Mouse (Mus musculus): ENCODE measurements around the gene Spef1. TPM values are rescaled to one million over a fixed set of nuclear protein-coding genes. Genes with fewer than 3 reads are reported as not detected.

Gene Spef1
- polyA plus RNA-seq, 1 experiment from 2014 or later, result 3.3 TPM

DNA sequence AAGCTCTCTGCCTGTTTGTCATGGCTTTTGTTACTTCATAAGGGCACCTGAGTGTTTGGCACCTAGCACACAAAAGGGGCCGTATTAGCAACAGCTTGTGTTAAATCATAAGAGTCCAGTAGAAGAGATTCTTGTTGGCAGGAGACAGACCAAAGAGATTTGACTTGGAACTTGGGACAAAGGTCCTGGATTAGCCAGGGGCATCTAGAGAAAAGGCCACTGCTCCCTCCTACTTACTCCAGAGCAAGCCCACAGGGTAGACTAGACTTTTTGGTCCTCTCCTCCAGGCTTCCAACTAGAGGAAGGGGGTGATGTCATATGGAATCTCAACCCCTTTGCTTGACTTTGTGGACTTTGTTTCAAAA, 11.2 kb downstream of the Spef1 start:
- peaks cover 58% of the 10 kb centered on the region for H3K4me1 ChIP-seq (ENCODE audit: insufficient read depth, low read length)
- ATAC-seq (ENCODE audit: low FRiP score, low TSS enrichment), result no peak
- H3K27ac ChIP-seq (ENCODE audit: low read length), result peak overlapping the region; percentile 78

DNA sequence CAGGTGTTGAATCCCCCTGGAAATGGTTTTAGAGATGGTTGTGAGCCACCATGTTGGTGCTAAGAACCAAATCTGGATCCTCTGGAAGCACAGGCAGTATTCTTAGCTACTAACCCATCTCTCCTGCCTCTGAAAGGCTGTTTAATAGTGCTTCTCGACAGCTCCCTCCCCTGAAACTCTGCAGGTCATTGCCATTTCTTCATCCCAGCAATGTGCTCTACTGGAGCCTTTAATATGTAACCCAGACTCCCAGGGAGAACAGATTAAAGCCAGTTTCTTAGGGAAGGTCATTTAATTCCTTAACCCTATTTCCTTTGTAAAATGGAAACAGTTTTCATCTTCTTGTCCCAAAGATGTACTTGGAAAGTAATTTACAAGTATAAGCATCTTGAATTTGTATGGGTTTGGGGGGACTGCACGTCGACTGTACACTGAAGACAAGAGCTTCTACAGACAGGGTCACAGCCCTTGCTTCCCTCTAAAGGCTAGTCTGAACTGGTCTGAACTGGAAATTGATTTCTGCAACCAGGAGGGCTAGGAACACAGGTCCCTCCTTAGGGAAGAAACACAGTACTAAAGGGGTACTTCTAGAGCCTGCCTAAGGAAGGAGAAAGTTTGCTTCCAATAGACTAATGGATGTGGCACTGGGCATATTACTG, 11.7 kb downstream of the Spef1 start:
- peaks cover 58% of the 10 kb centered on the region for H3K4me1 ChIP-seq (ENCODE audit: insufficient read depth, low read length)
- 0 out of 2 replicates have a peak, but pooled peaks cover 14% of the 10 kb centered on the region for H3K36me3 ChIP-seq (ENCODE audit: insufficient read depth, low read length)
- H3K4me2 ChIP-seq (replicated peaks; ENCODE audit: low read depth, low read length), result no peak overlapping the region
- H3K27me3 ChIP-seq (ENCODE audit: insufficient read depth, low read length), result peaks cover 25% of the 10 kb centered on the region
- H3K27ac ChIP-seq (ENCODE audit: low read length), result peak overlapping the region; percentile 78
- H3K9me3 ChIP-seq (ENCODE audit: low read length), result no peaks in the 10 kb centered on the region
- 68% methylated on average over 3 of the region's 3 CpGs for WGBS
- no peak for ATAC-seq (ENCODE audit: low FRiP score, low TSS enrichment)
- H3K4me3 ChIP-seq (ENCODE audit: low read length), result no peak overlapping the region
- no peak overlapping the region for H3K9ac ChIP-seq (replicated peaks; ENCODE audit: low read length)

More for the DNA sequence above, 11.2 kb downstream of the Spef1 start:
- 83% methylated on average over 1 of the region's 1 CpGs for WGBS
- H3K27me3 ChIP-seq (ENCODE audit: insufficient read depth, low read length), result peaks cover 20% of the 10 kb centered on the region
- no peak overlapping the region for H3K4me3 ChIP-seq (ENCODE audit: low read length)
- no peaks in the 10 kb centered on the region for H3K9me3 ChIP-seq (ENCODE audit: low read length)
- H3K4me2 ChIP-seq (replicated peaks; ENCODE audit: low read depth, low read length), result peak overlapping the region; percentile 95
- 0 out of 2 replicates have a peak, but pooled peaks cover 14% of the 10 kb centered on the region for H3K36me3 ChIP-seq (ENCODE audit: insufficient read depth, low read length)
- 0 out of 2 replicates have a peak overlapping the region, but pooled peaks have one; percentile 25 for H3K9ac ChIP-seq (replicated peaks; ENCODE audit: low read length)

DNA sequence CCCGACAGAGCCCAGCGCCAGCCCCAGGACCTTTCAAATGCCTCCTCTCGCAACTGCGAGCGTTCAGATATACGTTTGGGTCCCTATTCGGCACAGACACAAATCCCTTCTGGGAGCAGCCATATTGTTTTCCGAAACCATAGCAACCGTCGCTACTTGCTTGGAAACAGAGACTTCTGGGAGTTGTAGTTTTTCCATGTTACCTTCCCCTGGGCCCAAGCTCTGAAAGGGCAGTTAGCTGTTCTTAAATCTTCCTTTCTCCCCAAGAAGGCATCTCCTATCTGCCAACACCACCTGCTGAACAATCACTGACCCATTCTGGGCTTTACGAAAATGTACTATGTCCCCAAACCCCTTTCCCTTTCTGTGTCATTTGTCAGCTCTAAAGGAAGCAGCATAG, 12.4 kb downstream of the Spef1 start:
- H3K36me3 ChIP-seq (ENCODE audit: insufficient read depth, low read length), result 0 out of 2 replicates have a peak, but pooled peaks cover 14% of the 10 kb centered on the region
- H3K4me1 ChIP-seq (ENCODE audit: insufficient read depth, low read length), result peaks cover 58% of the 10 kb centered on the region
- 6% methylated on average over 11 of the region's 11 CpGs for WGBS
- peak overlapping the region; percentile 78; the same call in 1 of the 2 replicates for H3K27ac ChIP-seq (ENCODE audit: low read length)
- H3K9ac ChIP-seq (replicated peaks; ENCODE audit: low read length), result peak overlapping the region; percentile 61
- H3K27me3 ChIP-seq (ENCODE audit: insufficient read depth, low read length), result peaks cover 27% of the 10 kb centered on the region
- ATAC-seq (ENCODE audit: low FRiP score, low TSS enrichment), result peak; percentile 17; the same call in 1 of the 2 replicates
- H3K9me3 ChIP-seq (ENCODE audit: low read length), result no peaks in the 10 kb centered on the region
- H3K4me2 ChIP-seq (replicated peaks; ENCODE audit: low read depth, low read length), result peak overlapping the region; percentile 90
- peak overlapping the region; percentile 50 for H3K4me3 ChIP-seq (ENCODE audit: low read length)

DNA sequence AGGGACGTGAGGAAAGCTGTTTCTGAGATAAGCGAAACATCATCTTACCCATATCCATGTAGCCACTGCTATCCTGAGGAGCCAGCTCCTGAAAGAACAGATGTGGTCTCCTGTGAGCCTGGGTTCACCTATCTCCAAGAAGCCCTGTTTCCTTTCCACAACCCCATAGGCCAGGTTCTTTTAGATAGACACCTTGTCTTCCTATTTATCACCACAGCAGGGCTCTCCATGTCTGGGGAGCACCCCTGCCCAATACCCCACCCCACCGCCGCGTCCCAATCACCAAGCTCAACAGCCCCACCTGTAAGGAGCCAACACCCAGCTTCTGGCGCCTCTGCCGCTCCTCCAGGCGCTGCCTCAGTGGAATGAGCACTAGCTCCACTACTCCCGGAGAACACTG, 14.8 kb downstream of the Spef1 start:
- Histone ChIP-seq H3K9me3 (ENCODE audit: low read length) (no peaks in the 10 kb centered on the region), H3K9ac (replicated peaks; ENCODE audit: low read length) (no peak overlapping the region), H3K36me3 (ENCODE audit: insufficient read depth, low read length) (0 out of 2 replicates have a peak, but pooled peaks cover 13% of the 10 kb centered on the region), H3K4me3 (ENCODE audit: low read length) (no peak overlapping the region), H3K27ac (ENCODE audit: low read length) (no peak overlapping the region), H3K4me2 (replicated peaks; ENCODE audit: low read depth, low read length) (no peak overlapping the region), H3K4me1 (ENCODE audit: insufficient read depth, low read length) (peaks cover 38% of the 10 kb centered on the region), H3K27me3 (ENCODE audit: insufficient read depth, low read length) (peaks cover 27% of the 10 kb centered on the region)
- ATAC-seq (ENCODE audit: low FRiP score, low TSS enrichment), result no peak
- WGBS, result 49% methylated on average over 9 of the region's 9 CpGs

DNA sequence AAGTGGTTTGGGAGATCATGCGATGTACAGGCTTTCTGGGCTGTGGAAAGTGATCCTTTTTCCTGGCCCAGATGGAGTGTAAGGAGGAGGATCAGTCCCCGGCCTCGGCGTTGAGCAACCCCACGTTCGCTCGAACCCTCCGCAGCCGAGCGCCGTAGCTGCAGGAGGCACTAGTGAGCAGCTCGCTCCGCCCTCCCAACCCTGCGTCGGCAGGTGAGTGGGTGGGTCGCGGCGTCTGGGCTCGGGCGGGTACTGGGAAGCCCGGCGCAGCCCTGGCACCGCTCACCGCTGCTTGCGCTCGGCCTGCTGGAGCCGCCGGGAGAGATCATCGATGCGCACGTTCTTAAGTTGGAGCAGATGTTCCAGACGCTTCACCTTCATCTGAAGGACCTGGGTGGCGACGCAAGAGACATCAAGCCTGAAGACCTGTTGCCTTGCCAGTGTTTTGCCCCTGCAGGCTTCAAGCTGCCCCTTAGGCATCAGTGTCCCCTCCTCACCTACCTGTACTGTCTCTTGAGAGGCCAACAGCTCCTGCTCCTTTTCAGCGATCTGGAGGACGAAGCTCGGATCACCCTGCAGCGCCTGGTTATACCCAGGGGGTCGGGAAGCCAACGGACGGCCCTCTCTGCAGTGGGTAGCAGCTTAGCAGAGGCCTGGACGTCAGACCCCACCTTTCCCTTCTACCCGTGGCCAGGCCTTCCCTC, 15.5 kb downstream of the Spef1 start:
- Histone ChIP-seq H3K4me3 (ENCODE audit: low read length) (peak overlapping the region; percentile 38), H3K4me1 (ENCODE audit: insufficient read depth, low read length) (peaks cover 30% of the 10 kb centered on the region), H3K27ac (ENCODE audit: low read length) (no peak overlapping the region), H3K9me3 (ENCODE audit: low read length) (no peaks in the 10 kb centered on the region), H3K9ac (replicated peaks; ENCODE audit: low read length) (peak overlapping the region; percentile 48; the same call in 1 of the 2 replicates), H3K36me3 (ENCODE audit: insufficient read depth, low read length) (0 out of 2 replicates have a peak, but pooled peaks cover 9% of the 10 kb centered on the region), H3K4me2 (replicated peaks; ENCODE audit: low read depth, low read length) (peak overlapping the region; percentile 56), H3K27me3 (ENCODE audit: insufficient read depth, low read length) (peaks cover 27% of the 10 kb centered on the region)
- WGBS, result 10% methylated on average over 43 of the region's 43 CpGs
- ATAC-seq (ENCODE audit: low FRiP score, low TSS enrichment), result peak; percentile 6; the same call in 1 of the 2 replicates

DNA sequence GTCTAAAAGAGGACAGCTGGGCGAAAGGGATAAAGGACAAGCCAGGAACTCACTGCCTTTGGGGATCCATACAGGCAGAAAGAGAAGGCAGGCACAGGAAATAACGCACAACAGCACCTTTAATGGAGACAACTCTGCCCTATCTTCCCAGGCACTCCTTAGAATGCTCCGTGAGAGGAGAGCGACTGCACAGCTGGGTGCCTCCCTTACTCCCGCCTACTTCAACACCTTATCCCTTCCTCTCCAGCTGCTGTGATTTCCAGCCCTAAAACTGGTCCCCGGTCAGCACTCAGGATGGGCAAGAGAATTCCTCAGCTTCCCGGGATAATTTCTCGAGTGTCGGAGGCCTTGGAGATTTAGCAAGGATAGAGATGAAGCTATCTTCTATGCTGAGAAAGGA, 16.1 kb downstream of the Spef1 start:
- Histone ChIP-seq H3K4me2 (replicated peaks; ENCODE audit: low read depth, low read length) (peak overlapping the region; percentile 56), H3K4me3 (ENCODE audit: low read length) (peak overlapping the region; percentile 38), H3K36me3 (ENCODE audit: insufficient read depth, low read length) (0 out of 2 replicates have a peak, but pooled peaks cover 3% of the 10 kb centered on the region), H3K9ac (replicated peaks; ENCODE audit: low read length) (peak overlapping the region; percentile 48; the same call in 1 of the 2 replicates), H3K27ac (ENCODE audit: low read length) (no peak overlapping the region), H3K4me1 (ENCODE audit: insufficient read depth, low read length) (peaks cover 24% of the 10 kb centered on the region), H3K9me3 (ENCODE audit: low read length) (no peaks in the 10 kb centered on the region), H3K27me3 (ENCODE audit: insufficient read depth, low read length) (peaks cover 27% of the 10 kb centered on the region)
- ATAC-seq (ENCODE audit: low FRiP score, low TSS enrichment), result no peak
- 17% methylated on average over 9 of the region's 9 CpGs for WGBS

DNA sequence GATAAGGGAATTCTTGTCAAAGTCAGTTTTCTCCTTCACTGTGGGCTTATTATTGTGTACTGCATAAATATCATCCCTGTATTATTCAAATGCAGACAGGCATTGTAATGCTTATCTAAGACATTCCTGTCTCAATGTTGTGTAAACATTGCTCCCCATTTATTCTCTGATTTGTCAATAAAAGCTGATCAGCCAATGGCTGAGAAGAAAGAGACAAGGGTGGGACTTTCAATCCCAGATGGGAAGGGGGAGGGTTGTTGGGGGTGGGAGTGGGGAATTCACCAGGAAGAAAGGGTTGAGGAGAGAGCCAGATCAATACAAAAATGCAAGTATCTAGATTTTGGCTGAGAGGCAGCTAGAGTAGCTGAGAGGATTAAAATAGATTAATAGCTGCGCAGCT, 18.2 kb downstream of the Spef1 start:
- Histone ChIP-seq H3K27ac (ENCODE audit: low read length) (no peak overlapping the region), H3K4me1 (ENCODE audit: insufficient read depth, low read length) (peaks cover 10% of the 10 kb centered on the region), H3K9ac (replicated peaks; ENCODE audit: low read length) (no peak overlapping the region), H3K4me3 (ENCODE audit: low read length) (no peak overlapping the region), H3K27me3 (ENCODE audit: insufficient read depth, low read length) (peaks cover 27% of the 10 kb centered on the region), H3K36me3 (ENCODE audit: insufficient read depth, low read length) (no peaks in the 10 kb centered on the region), H3K9me3 (ENCODE audit: low read length) (peaks cover 8% of the 10 kb centered on the region), H3K4me2 (replicated peaks; ENCODE audit: low read depth, low read length) (no peak overlapping the region)
- no peak for ATAC-seq (ENCODE audit: low FRiP score, low TSS enrichment)
- 83% methylated on average over 1 of the region's 1 CpGs for WGBS

DNA sequence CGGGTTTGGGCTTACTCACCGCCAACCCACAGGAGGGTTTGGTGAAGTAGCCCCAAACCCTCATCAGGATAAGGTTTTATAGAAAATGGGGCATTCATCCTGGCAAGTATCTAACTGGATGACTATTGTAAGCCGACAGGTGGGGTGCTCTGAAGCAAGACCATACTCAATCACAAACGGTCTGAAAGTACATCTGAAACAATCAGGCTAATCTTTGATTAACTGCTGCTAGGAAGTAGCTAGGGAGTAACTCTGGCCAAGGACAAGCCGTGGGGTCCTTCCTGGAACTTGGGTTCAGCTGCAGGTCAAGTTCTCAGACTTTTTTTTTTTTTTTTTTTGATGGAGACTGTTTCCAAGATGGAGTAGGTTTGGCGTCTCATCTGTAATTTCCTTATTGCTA, 19.1 kb downstream of the Spef1 start:
- no peaks in the 10 kb centered on the region for H3K36me3 ChIP-seq (ENCODE audit: insufficient read depth, low read length)
- no peak for ATAC-seq (ENCODE audit: low FRiP score, low TSS enrichment)
- WGBS, result 58% methylated on average over 6 of the region's 6 CpGs
- H3K4me2 ChIP-seq (replicated peaks; ENCODE audit: low read depth, low read length), result no peak overlapping the region
- H3K27me3 ChIP-seq (ENCODE audit: insufficient read depth, low read length), result peaks cover 24% of the 10 kb centered on the region
- H3K27ac ChIP-seq (ENCODE audit: low read length), result no peak overlapping the region
- peaks cover 8% of the 10 kb centered on the region for H3K9me3 ChIP-seq (ENCODE audit: low read length)
- no peak overlapping the region for H3K9ac ChIP-seq (replicated peaks; ENCODE audit: low read length)
- H3K4me1 ChIP-seq (ENCODE audit: insufficient read depth, low read length), result peaks cover 10% of the 10 kb centered on the region
- no peak overlapping the region for H3K4me3 ChIP-seq (ENCODE audit: low read length)

DNA sequence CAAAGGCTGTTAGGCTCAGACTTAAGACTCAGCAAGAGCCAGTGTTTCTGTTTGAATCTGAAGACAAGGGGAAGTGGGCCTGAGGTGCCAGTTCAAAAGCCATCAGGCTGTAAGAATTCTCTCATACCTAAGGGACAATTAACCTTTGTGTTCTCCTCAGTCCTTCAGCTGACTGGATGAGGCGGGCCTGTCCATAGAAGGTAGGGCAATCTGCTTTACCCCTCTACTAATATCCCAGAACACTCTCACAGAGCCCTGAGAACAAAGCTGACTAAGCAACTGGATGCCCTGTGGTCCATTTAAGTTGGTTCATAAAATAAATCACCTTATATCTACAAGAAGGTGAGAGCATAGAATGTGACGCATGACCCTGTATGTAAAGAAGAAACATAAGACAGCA, 20.9 kb downstream of the Spef1 start:
- Histone ChIP-seq H3K4me1 (ENCODE audit: insufficient read depth, low read length) (peaks cover 2% of the 10 kb centered on the region), H3K27me3 (ENCODE audit: insufficient read depth, low read length) (peaks cover 7% of the 10 kb centered on the region), H3K9me3 (ENCODE audit: low read length) (peaks cover 8% of the 10 kb centered on the region), H3K4me3 (ENCODE audit: low read length) (no peak overlapping the region), H3K36me3 (ENCODE audit: insufficient read depth, low read length) (no peaks in the 10 kb centered on the region), H3K27ac (ENCODE audit: low read length) (no peak overlapping the region), H3K9ac (replicated peaks; ENCODE audit: low read length) (no peak overlapping the region), H3K4me2 (replicated peaks; ENCODE audit: low read depth, low read length) (no peak overlapping the region)
- WGBS, result 86% methylated on average over 2 of the region's 2 CpGs
- no peak for ATAC-seq (ENCODE audit: low FRiP score, low TSS enrichment)

DNA sequence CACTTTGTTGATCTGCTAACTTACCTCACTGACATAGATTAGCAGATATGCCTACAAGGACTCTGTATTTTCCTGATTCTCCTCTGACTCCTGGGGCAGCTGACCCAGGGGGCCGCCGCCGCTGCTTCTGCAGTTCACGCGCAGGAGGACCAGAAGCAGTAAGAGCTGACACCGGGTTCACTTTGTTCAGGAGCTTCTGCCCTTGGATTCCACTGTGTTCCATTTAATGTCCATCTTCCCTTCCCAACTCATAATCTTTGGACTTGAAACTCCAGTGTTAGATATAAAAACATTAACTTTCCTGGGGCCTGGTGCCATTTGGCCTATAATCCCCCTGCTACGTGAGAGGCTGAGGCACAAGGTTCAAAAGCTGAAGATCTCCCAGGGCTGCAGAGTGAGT, 23.2 kb downstream of the Spef1 start:
- H3K9ac ChIP-seq (replicated peaks; ENCODE audit: low read length), result no peak overlapping the region
- H3K4me1 ChIP-seq (ENCODE audit: insufficient read depth, low read length), result peaks cover 8% of the 10 kb centered on the region
- no peaks in the 10 kb centered on the region for H3K27me3 ChIP-seq (ENCODE audit: insufficient read depth, low read length)
- ATAC-seq (ENCODE audit: low FRiP score, low TSS enrichment), result no peak
- no peak overlapping the region for H3K4me3 ChIP-seq (ENCODE audit: low read length)
- H3K4me2 ChIP-seq (replicated peaks; ENCODE audit: low read depth, low read length), result no peak overlapping the region
- WGBS, result 74% methylated on average over 7 of the region's 7 CpGs
- no peak overlapping the region for H3K27ac ChIP-seq (ENCODE audit: low read length)
- no peaks in the 10 kb centered on the region for H3K36me3 ChIP-seq (ENCODE audit: insufficient read depth, low read length)
- peaks cover 8% of the 10 kb centered on the region for H3K9me3 ChIP-seq (ENCODE audit: low read length)
